Mouse (Mus musculus): ENCODE measurements around the gene Tgfb3. TPM values are rescaled to one million over a fixed set of nuclear protein-coding genes. Genes with fewer than 3 reads are reported as not detected.

Tgfb3 gene
- polyA plus RNA-seq, 1 experiment: 2.9 TPM

- Histone ChIP-seq H3K4me3 (replicated peaks; ENCODE audit: control insufficient read depth, low read depth, low read length) (no peak overlapping the region), H3K27ac (ENCODE audit: control insufficient read depth, insufficient read depth, low read depth, low read length, poor library complexity) (no peak overlapping the region), H3K4me1 (ENCODE audit: control insufficient read depth, insufficient read depth, low read length) (no peaks in the 10 kb centered on the region)
- TF ChIP-seq CTCF (IDR thresholded peaks at IDR 0.05; ENCODE audit: control insufficient read depth, insufficient read depth, low read length): no peak
- TF ChIP-seq POLR2A (IDR thresholded peaks at IDR 0.05; ENCODE audit: borderline replicate concordance, control insufficient read depth, low read depth, low read length): no peak
- 76% methylated on average over 11 of the region's 11 CpGs for WGBS
Measured at GRCm38 (mm10) chr12:86077736-86078135, 1.1 kb downstream of the Tgfb3 start.

GRCm38 (mm10) chr12:86077322-86077721 is 1.5 kb downstream of the Tgfb3 start:
- WGBS: 74% methylated on average over 8 of the region's 8 CpGs
- H3K4me1 ChIP-seq (ENCODE audit: control insufficient read depth, insufficient read depth, low read length): no peaks in the 10 kb centered on the region
- TF ChIP-seq POLR2A (IDR thresholded peaks at IDR 0.05; ENCODE audit: borderline replicate concordance, control insufficient read depth, low read depth, low read length) (no peak), CTCF (IDR thresholded peaks at IDR 0.05; ENCODE audit: control insufficient read depth, insufficient read depth, low read length) (no peak)
- H3K27ac ChIP-seq (ENCODE audit: control insufficient read depth, insufficient read depth, low read depth, low read length, poor library complexity): no peak overlapping the region
- no peak overlapping the region for H3K4me3 ChIP-seq (replicated peaks; ENCODE audit: control insufficient read depth, low read depth, low read length)

- 42% methylated on average over 13 of the region's 13 CpGs for WGBS
- Histone ChIP-seq H3K27ac (ENCODE audit: control insufficient read depth, insufficient read depth, low read depth, low read length, poor library complexity) (no peak overlapping the region), H3K4me3 (replicated peaks; ENCODE audit: control insufficient read depth, low read depth, low read length) (no peak overlapping the region), H3K4me1 (ENCODE audit: control insufficient read depth, insufficient read depth, low read length) (no peaks in the 10 kb centered on the region)
- no peak for TF ChIP-seq CTCF (IDR thresholded peaks at IDR 0.05; ENCODE audit: control insufficient read depth, insufficient read depth, low read length)
- TF ChIP-seq POLR2A (IDR thresholded peaks at IDR 0.05; ENCODE audit: borderline replicate concordance, control insufficient read depth, low read depth, low read length): no peak
Measured at GRCm38 (mm10) chr12:86076321-86076901, 2.4 kb downstream of the Tgfb3 start.

- no peak overlapping the region for H3K4me3 ChIP-seq (replicated peaks; ENCODE audit: control insufficient read depth, low read depth, low read length)
- no peaks in the 10 kb centered on the region for H3K4me1 ChIP-seq (ENCODE audit: control insufficient read depth, insufficient read depth, low read length)
- 79% methylated on average over 7 of the region's 7 CpGs for WGBS
- H3K27ac ChIP-seq (ENCODE audit: control insufficient read depth, insufficient read depth, low read depth, low read length, poor library complexity): no peak overlapping the region
- TF ChIP-seq POLR2A (IDR thresholded peaks at IDR 0.05; ENCODE audit: borderline replicate concordance, control insufficient read depth, low read depth, low read length): no peak
- TF ChIP-seq CTCF (IDR thresholded peaks at IDR 0.05; ENCODE audit: control insufficient read depth, insufficient read depth, low read length): no peak
Measured at GRCm38 (mm10) chr12:86075358-86075757, 3.5 kb downstream of the Tgfb3 start.

- Histone ChIP-seq H3K4me3 (replicated peaks; ENCODE audit: control insufficient read depth, low read depth, low read length) (no peak overlapping the region), H3K27ac (ENCODE audit: control insufficient read depth, insufficient read depth, low read depth, low read length, poor library complexity) (no peak overlapping the region), H3K4me1 (ENCODE audit: control insufficient read depth, insufficient read depth, low read length) (no peaks in the 10 kb centered on the region)
- 85% methylated on average over 12 of the region's 12 CpGs for WGBS
- no peak for TF ChIP-seq POLR2A (IDR thresholded peaks at IDR 0.05; ENCODE audit: borderline replicate concordance, control insufficient read depth, low read depth, low read length)
- TF ChIP-seq CTCF (IDR thresholded peaks at IDR 0.05; ENCODE audit: control insufficient read depth, insufficient read depth, low read length): no peak
Measured at GRCm38 (mm10) chr12:86074681-86075080, 4.2 kb downstream of the Tgfb3 start.

GRCm38 (mm10) chr12:86071432-86071831 is 7.4 kb downstream of the Tgfb3 start:
- TF ChIP-seq CTCF (IDR thresholded peaks at IDR 0.05; ENCODE audit: control insufficient read depth, insufficient read depth, low read length): no peak
- TF ChIP-seq POLR2A (IDR thresholded peaks at IDR 0.05; ENCODE audit: borderline replicate concordance, control insufficient read depth, low read depth, low read length): no peak
- no peaks in the 10 kb centered on the region for H3K4me1 ChIP-seq (ENCODE audit: control insufficient read depth, insufficient read depth, low read length)
- H3K4me3 ChIP-seq (replicated peaks; ENCODE audit: control insufficient read depth, low read depth, low read length): no peak overlapping the region
- no peak overlapping the region for H3K27ac ChIP-seq (ENCODE audit: control insufficient read depth, insufficient read depth, low read depth, low read length, poor library complexity)
- 85% methylated on average over 6 of the region's 6 CpGs for WGBS

- Histone ChIP-seq H3K27ac (ENCODE audit: control insufficient read depth, insufficient read depth, low read depth, low read length, poor library complexity) (no peak overlapping the region), H3K4me3 (replicated peaks; ENCODE audit: control insufficient read depth, low read depth, low read length) (no peak overlapping the region), H3K4me1 (ENCODE audit: control insufficient read depth, insufficient read depth, low read length) (no peaks in the 10 kb centered on the region)
- no peak for TF ChIP-seq CTCF (IDR thresholded peaks at IDR 0.05; ENCODE audit: control insufficient read depth, insufficient read depth, low read length)
- no peak for TF ChIP-seq POLR2A (IDR thresholded peaks at IDR 0.05; ENCODE audit: borderline replicate concordance, control insufficient read depth, low read depth, low read length)
Measured at GRCm38 (mm10) chr12:86064796-86065195, 14.0 kb downstream of the Tgfb3 start.

- Histone ChIP-seq H3K4me1 (ENCODE audit: control insufficient read depth, insufficient read depth, low read length) (no peaks in the 10 kb centered on the region), H3K27ac (ENCODE audit: control insufficient read depth, insufficient read depth, low read depth, low read length, poor library complexity) (no peak overlapping the region), H3K4me3 (replicated peaks; ENCODE audit: control insufficient read depth, low read depth, low read length) (no peak overlapping the region)
- no peak for TF ChIP-seq CTCF (IDR thresholded peaks at IDR 0.05; ENCODE audit: control insufficient read depth, insufficient read depth, low read length)
- no peak for TF ChIP-seq POLR2A (IDR thresholded peaks at IDR 0.05; ENCODE audit: borderline replicate concordance, control insufficient read depth, low read depth, low read length)
- WGBS: 83% methylated on average over 6 of the region's 6 CpGs
Measured at GRCm38 (mm10) chr12:86059341-86059740, 19.5 kb downstream of the Tgfb3 start.

- TF ChIP-seq CTCF (IDR thresholded peaks at IDR 0.05; ENCODE audit: control insufficient read depth, insufficient read depth, low read length): no peak
- TF ChIP-seq POLR2A (IDR thresholded peaks at IDR 0.05; ENCODE audit: borderline replicate concordance, control insufficient read depth, low read depth, low read length): no peak
- no peak overlapping the region for H3K27ac ChIP-seq (ENCODE audit: control insufficient read depth, insufficient read depth, low read depth, low read length, poor library complexity)
- 88% methylated on average over 8 of the region's 8 CpGs for WGBS
- no peak overlapping the region for H3K4me3 ChIP-seq (replicated peaks; ENCODE audit: control insufficient read depth, low read depth, low read length)
- no peaks in the 10 kb centered on the region for H3K4me1 ChIP-seq (ENCODE audit: control insufficient read depth, insufficient read depth, low read length)
Measured at GRCm38 (mm10) chr12:86057516-86057915, 21.3 kb downstream of the Tgfb3 start.
